Mouse (Mus musculus) left cerebral cortex, postnatal 4 days (tissue): Measurements from ENCODE around the gene Gm17949. TPM values are rescaled to one million over a fixed set of nuclear protein-coding genes. Genes with fewer than 3 reads are reported as not detected.
"Not testable (repeated sequence)": the region's sequence is repeated elsewhere in the genome, so short reads cannot be mapped to it uniquely, and the experiment has no call there.

ENCODE experiments used
- DNase-seq: peaks from one replicate; pipeline ENCODE4 v3.0.0-alpha.2; 2022
- intact Hi-C: fragments of 180-260 bp; cut with DNase I; formaldehyde crosslinking; loops from one replicate; pipeline ENCODE4 v1.15.1; 2025
- total RNA-seq, 2 experiments: library from RNA; stranded (reverse); gene quantifications; 2 replicates each; pipeline ENCODE4 v1.2.3; 2021

Gm17949 gene
- total RNA-seq, 2 experiments from 2014 or later = not detected

- DNase-seq = no peak
- intact Hi-C loops = no loop called here
These were observed 21.6 kb downstream of the Gm17949 start for GRCm38 (mm10) chr17:57032854-57033253.

- intact Hi-C loops = no loop called here
- DNase-seq = no peak
These were observed 27.7 kb downstream of the Gm17949 start for GRCm38 (mm10) chr17:57038978-57039377.

- intact Hi-C loops = no loop called here
- DNase-seq = no peak
These were observed 30.3 kb downstream of the Gm17949 start, which contains the start of gene Slc25a41 for GRCm38 (mm10) chr17:57041554-57041953. Gene Slc25a41 (minus strand): TSS chr17:57041654.

- intact Hi-C loops = no loop called here
- peak; percentile 29 for DNase-seq
These were observed 36.1 kb downstream of the Gm17949 start for GRCm38 (mm10) chr17:57047406-57047805.

- no peak for DNase-seq
- intact Hi-C loops = no loop called here
These were observed 37.5 kb downstream of the Gm17949 start for GRCm38 (mm10) chr17:57048816-57049215.

GRCm38 (mm10) chr17:57051679-57052078, 40.4 kb downstream of the Gm17949 start:
- intact Hi-C loops, DNase-seq: not testable (repeated sequence)

- no peak for DNase-seq
- intact Hi-C loops = no loop called here
These were observed 45.0 kb downstream of the Gm17949 start for GRCm38 (mm10) chr17:57056246-57056645.

GRCm38 (mm10) chr17:57058891-57059485, 47.7 kb downstream of the Gm17949 start, which contains the start of gene Crb3:
Gene Crb3 (plus strand): TSS chr17:57059105.
- peak; percentile 52 for DNase-seq
- intact Hi-C loops = no loop called here

- peak; percentile 89 for DNase-seq
- intact Hi-C loops = no loop called here
These were observed 48.3 kb downstream of the Gm17949 start, which contains the start of gene Slc25a23 for GRCm38 (mm10) chr17:57059486-57059977. Gene Slc25a23 (minus strand): TSS chr17:57059863.

GRCm38 (mm10) chr17:57060231-57060801, 49.0 kb downstream of the Gm17949 start:
- intact Hi-C loops = no loop called here
- DNase-seq = peak; percentile 96

GRCm38 (mm10) chr17:57061069-57061468, 49.8 kb downstream of the Gm17949 start:
- no peak for DNase-seq
- intact Hi-C loops = no loop called here

- intact Hi-C loops = no loop called here
- peak; percentile 38 for DNase-seq
These were observed 50.8 kb downstream of the Gm17949 start for GRCm38 (mm10) chr17:57062011-57062521.

- intact Hi-C loops = no loop called here
These were observed 51.3 kb downstream of the Gm17949 start for GRCm38 (mm10) chr17:57062548-57062947.

GRCm38 (mm10) chr17:57063031-57063430, 51.8 kb downstream of the Gm17949 start:
- intact Hi-C loops = no loop called here
- no peak for DNase-seq

More at GRCm38 (mm10) chr17:57062548-57062947, 51.3 kb downstream of the Gm17949 start:
- no peak for DNase-seq

GRCm38 (mm10) chr17:57066908-57067307, 55.6 kb downstream of the Gm17949 start:
- intact Hi-C loops = no loop called here
- no peak for DNase-seq

GRCm38 (mm10) chr17:57070272-57070671, 59.0 kb downstream of the Gm17949 start:
- no peak for DNase-seq
- intact Hi-C loops = no loop called here

GRCm38 (mm10) chr17:57070699-57071098, 59.4 kb downstream of the Gm17949 start:
- intact Hi-C loops = no loop called here
- DNase-seq = peak; percentile 14

Other genes with a start within 250 kb of the Gm17949 start
- 10 to 100 TPM; 80.0 to 90.4 TPM for gene Dus3l, start 246.7 kb upstream of the Gm17949 start, total RNA-seq
- gene Prr22, start 241.2 kb upstream of the Gm17949 start, total RNA-seq = 1 to 10 TPM; 1.2 TPM
- 1 to 10 TPM; 2.4 to 3.4 TPM for gene Rfx2, start 180.5 kb upstream of the Gm17949 start, total RNA-seq
- gene Acsbg2, start 137.0 kb upstream of the Gm17949 start, total RNA-seq = not detected
- gene 1700061G19Rik, start 136.0 kb upstream of the Gm17949 start, total RNA-seq = under 1 TPM; 0.16 to 0.56 TPM
- 100 to 1,000 TPM; 104 to 114 TPM for gene Mllt1, start 76.1 kb upstream of the Gm17949 start, total RNA-seq
- not detected for gene Acer1, start 29.3 kb upstream of the Gm17949 start, total RNA-seq
- 10 to 100 TPM; 46.2 to 49.1 TPM for gene Clpp, start 21.2 kb upstream of the Gm17949 start, total RNA-seq
- 10 to 100 TPM; 28.2 to 32.3 TPM for gene Alkbh7, start 14.1 kb upstream of the Gm17949 start, total RNA-seq
- not detected for gene Pspn, start 11.5 kb upstream of the Gm17949 start, total RNA-seq
- 10 to 100 TPM; 50.8 to 51.0 TPM for gene Gtf2f1, start 181 bp upstream of the Gm17949 start, total RNA-seq
- gene Khsrp, start 20.1 kb downstream of the Gm17949 start, total RNA-seq = 100 to 1,000 TPM; 140 to 144 TPM
- gene Slc25a41, start 30.2 kb downstream of the Gm17949 start, total RNA-seq = not detected
- under 1 TPM; 0.40 to 0.97 TPM for gene Crb3, start 47.6 kb downstream of the Gm17949 start, total RNA-seq
- gene Slc25a23, start 48.4 kb downstream of the Gm17949 start, total RNA-seq = 100 to 1,000 TPM; 188 to 219 TPM
- gene Dennd1c, start 67.0 kb downstream of the Gm17949 start, total RNA-seq = 1 to 10 TPM; 1.2 to 1.4 TPM
- gene Tubb4a, start 76.3 kb downstream of the Gm17949 start, total RNA-seq = 100 to 1,000 TPM; 308 to 337 TPM
- gene Tnfsf9, start 93.9 kb downstream of the Gm17949 start, total RNA-seq = 1 to 10 TPM; 1.7 to 2.0 TPM
- gene Cd70, start 138.3 kb downstream of the Gm17949 start, total RNA-seq = not detected
- gene Tnfsf14, start 182.7 kb downstream of the Gm17949 start, total RNA-seq = not detected
- 1 to 10 TPM in 1 of 2 experiments, under 1 TPM in 1; 0.46 to 1.2 TPM for gene C3, start 216.7 kb downstream of the Gm17949 start, total RNA-seq
- 10 to 100 TPM; 11.7 to 12.6 TPM for gene Gpr108, start 237.0 kb downstream of the Gm17949 start, total RNA-seq
- gene Trip10, start 238.0 kb downstream of the Gm17949 start, total RNA-seq = 1 to 10 TPM; 5.1 to 6.1 TPM